Mouse (Mus musculus) liver, postnatal 0 days (tissue): Measurements from ENCODE around the gene Ltbp1.

Experiments
- CTCF ChIP-seq: sonication (generic); IDR thresholded peaks from 2 replicates; pipeline ENCODE4 v1.5.1; 2016; ENCODE audit warnings: antibody characterized with exemption, low read depth
- EP300 ChIP-seq: IDR thresholded peaks from 2 replicates; pipeline ENCODE4 v1.6.1; 2016; ENCODE audit warnings: antibody characterized with exemption, low read depth, mild to moderate bottlenecking

- TF ChIP-seq CTCF (no peak), EP300 (no peak)
Observed at GRCm38 (mm10) chr17:75434871-75435270, 429.5 kb downstream of the Ltbp1 start.
